Mouse (Mus musculus) MEL (cell line): ENCODE data around the gene Spsb1. TPM values are rescaled to one million over a fixed set of nuclear protein-coding genes. Genes with fewer than 3 reads are reported as not detected.

Experiments
- DNase-seq: peaks from one replicate; pipeline ENCODE4 v3.0.0; 2011; ENCODE audit warnings: low read depth, low spot score
- H3K27ac ChIP-seq: 2 replicates; pipeline ENCODE4 v1.5.1; 2012; ENCODE audit warnings: low read depth, mild to moderate bottlenecking, control low read depth, low read length, moderate library complexity; ENCODE audit not compliant: control insufficient read depth
- H3K27me3 ChIP-seq, 2 experiments: fragments of 150-350 bp in 1 of 2; sonication (generic) in 1 of 2; 2 replicates each; pipeline ENCODE4 v1.6.1; 2012; ENCODE audit warnings: low read length in 2 of 2, mild to moderate bottlenecking in 2 of 2, improper control_type of control experiment in 1 of 2, moderate library complexity in 1 of 2; ENCODE audit not compliant: insufficient read depth in 2 of 2, control insufficient read depth in 1 of 2
- H3K36me3 ChIP-seq, 2 experiments: 2 replicates each; pipeline ENCODE4 v1.6.1; 2012 to 2014; ENCODE audit warnings: low read length in 2 of 2, improper control_type of control experiment in 1 of 2, inconsistent platforms in 1 of 2, mild to moderate bottlenecking in 1 of 2; ENCODE audit not compliant: insufficient read depth in 2 of 2, control insufficient read depth in 1 of 2
- H3K4me1 ChIP-seq, 2 experiments: fragments of 150-350 bp in 1 of 2; sonication (generic) in 1 of 2; 2 replicates each; pipeline ENCODE4 v1.6.1; 2012; ENCODE audit warnings: low read length in 2 of 2, improper control_type of control experiment in 1 of 2, mild to moderate bottlenecking in 1 of 2; ENCODE audit not compliant: insufficient read depth in 2 of 2, control insufficient read depth in 1 of 2
- H3K4me3 ChIP-seq, 2 experiments: fragments of 150-350 bp in 1 of 2; sonication (generic) in 1 of 2; 2 replicates each; pipeline ENCODE4 v1.5.1; 2012; ENCODE audit warnings: low read depth in 2 of 2, low read length in 2 of 2, mild to moderate bottlenecking in 2 of 2, moderate library complexity in 2 of 2, control low read depth in 1 of 2, improper control_type of control experiment in 1 of 2; ENCODE audit not compliant: control insufficient read depth in 1 of 2, insufficient read depth in 1 of 2
- H3K79me2 ChIP-seq: 2 replicates; pipeline ENCODE4 v1.6.1; 2012; ENCODE audit warnings: mild to moderate bottlenecking, low read length, moderate library complexity; ENCODE audit not compliant: control insufficient read depth, poor library complexity, insufficient read depth
- H3K9ac ChIP-seq: 2 replicates; pipeline ENCODE4 v1.6.1; 2012; ENCODE audit warnings: low read depth, mild to moderate bottlenecking, control low read depth, low read length, moderate library complexity; ENCODE audit not compliant: control insufficient read depth, poor library complexity, severe bottlenecking
- H3K9me3 ChIP-seq: fragments of 150-350 bp; sonication (generic); replicated peaks from 2 replicates; pipeline ENCODE4 v1.6.1; 2012; ENCODE audit warnings: mild to moderate bottlenecking, low read length, improper control_type of control experiment, moderate library complexity; ENCODE audit not compliant: insufficient read depth
- CHD1 ChIP-seq: IDR thresholded peaks from 2 replicates; pipeline ENCODE4 v1.6.1; 2012; ENCODE audit warnings: low read depth, mild to moderate bottlenecking, inconsistent platforms, low read length, improper control_type of control experiment
- ELF1 ChIP-seq: IDR thresholded peaks from 2 replicates; pipeline ENCODE4 v1.6.1; 2014; ENCODE audit warnings: low read depth, mild to moderate bottlenecking, inconsistent platforms, low read length, improper control_type of control experiment, moderate library complexity
- EP300 ChIP-seq, 2 experiments: IDR thresholded peaks; 2 replicates each; pipeline ENCODE4 v1.6.1; 2011; ENCODE audit warnings: improper control_type of control experiment in 2 of 2, low read length in 2 of 2, low read depth in 1 of 2, mild to moderate bottlenecking in 1 of 2
- ETS1 ChIP-seq: IDR thresholded peaks from 2 replicates; pipeline ENCODE4 v1.6.1; 2012; ENCODE audit warnings: low read depth, mild to moderate bottlenecking, inconsistent platforms, low read length, improper control_type of control experiment, moderate library complexity
- GABPA ChIP-seq: IDR thresholded peaks from 2 replicates; pipeline ENCODE4 v1.6.1; 2012; ENCODE audit warnings: low read depth, mild to moderate bottlenecking, inconsistent platforms, low read length, improper control_type of control experiment, moderate library complexity
- GATA1 ChIP-seq: IDR thresholded peaks from 2 replicates; pipeline ENCODE4 v1.6.1; 2011; ENCODE audit warnings: low read depth, low read length, improper control_type of control experiment
- HCFC1 ChIP-seq: IDR thresholded peaks from 2 replicates; pipeline ENCODE4 v1.6.1; 2012; ENCODE audit warnings: low read depth, mild to moderate bottlenecking, inconsistent platforms, low read length, improper control_type of control experiment, moderate library complexity
- MAZ ChIP-seq: IDR thresholded peaks from 2 replicates; pipeline ENCODE4 v1.6.1; 2012; ENCODE audit warnings: low read depth, mild to moderate bottlenecking, inconsistent platforms, low read length, improper control_type of control experiment
- MYC ChIP-seq: IDR thresholded peaks from 2 replicates; pipeline ENCODE4 v1.6.1; 2011; ENCODE audit warnings: low read depth, mild to moderate bottlenecking, low read length, improper control_type of control experiment, moderate library complexity
- NELFE ChIP-seq: IDR thresholded peaks from 2 replicates; pipeline ENCODE4 v1.6.1; 2011; ENCODE audit warnings: low read depth, low read length, improper control_type of control experiment
- NRF1 ChIP-seq: IDR thresholded peaks from 2 replicates; pipeline ENCODE4 v1.6.1; 2014; ENCODE audit warnings: low read depth, mild to moderate bottlenecking, inconsistent platforms, low read length, improper control_type of control experiment, moderate library complexity; ENCODE audit not compliant: poor library complexity, insufficient read depth, severe bottlenecking
- POLR2AphosphoS5 ChIP-seq: IDR thresholded peaks from 2 replicates; pipeline ENCODE4 v1.6.1; 2012; ENCODE audit warnings: low read depth, borderline replicate concordance, mild to moderate bottlenecking, inconsistent platforms, low read length, moderate library complexity, mixed read lengths
- RAD21 ChIP-seq: IDR thresholded peaks from 2 replicates; pipeline ENCODE4 v1.6.1; 2011; ENCODE audit warnings: mild to moderate bottlenecking, low read depth, low read length, improper control_type of control experiment
- RCOR1 ChIP-seq: IDR thresholded peaks from 2 replicates; pipeline ENCODE4 v1.6.1; 2012; ENCODE audit warnings: low read depth, mild to moderate bottlenecking, inconsistent platforms, low read length, improper control_type of control experiment
- SIN3A ChIP-seq: IDR thresholded peaks from 2 replicates; pipeline ENCODE4 v1.6.1; 2012; ENCODE audit warnings: low read length, improper control_type of control experiment, inconsistent platforms
- SMC3 ChIP-seq: IDR thresholded peaks from 2 replicates; pipeline ENCODE4 v1.6.1; 2011; ENCODE audit warnings: low read depth, low read length, improper control_type of control experiment
- TAL1 ChIP-seq: IDR thresholded peaks from 2 replicates; pipeline ENCODE4 v1.6.1; 2012; ENCODE audit warnings: mild to moderate bottlenecking, inconsistent platforms, low read length, moderate library complexity, mixed read lengths
- UBTF ChIP-seq: IDR thresholded peaks from 2 replicates; pipeline ENCODE4 v1.6.1; 2012; ENCODE audit warnings: low read depth, mild to moderate bottlenecking, inconsistent platforms, low read length, improper control_type of control experiment, moderate library complexity, borderline replicate concordance; ENCODE audit not compliant: insufficient read depth
- ZKSCAN1 ChIP-seq: IDR thresholded peaks from 2 replicates; pipeline ENCODE4 v1.6.1; 2012; ENCODE audit warnings: low read depth, mild to moderate bottlenecking, inconsistent platforms, low read length, improper control_type of control experiment, moderate library complexity
- polyA plus RNA-seq, 2 experiments: library from polyadenylated mRNA; stranded (reverse) in 1 of 2; unstranded in 1 of 2; fragments of >175 nt in 1 of 2; fragments of >200 nt in 1 of 2; gene quantifications; 2 replicates each; pipeline versions ENCODE4 v1.2.1 to v1.2.4; 2012; ENCODE audit warnings: low replicate concordance in 2 of 2, low read depth in 1 of 2; ENCODE audit not compliant: insufficient read length in 2 of 2, insufficient read depth in 1 of 2, missing spikeins in 1 of 2
- total RNA-seq: library from RNA; depleted of rRNA; stranded (reverse); fragments of 300-350 nt; gene quantifications from 2 replicates; pipeline ENCODE4 v1.2.3, GENCODE M21; 2012

The Spsb1 gene
- total and polyA plus RNA-seq, 3 experiments = 0.12 to 0.25 TPM; not detected in 1

DNA sequence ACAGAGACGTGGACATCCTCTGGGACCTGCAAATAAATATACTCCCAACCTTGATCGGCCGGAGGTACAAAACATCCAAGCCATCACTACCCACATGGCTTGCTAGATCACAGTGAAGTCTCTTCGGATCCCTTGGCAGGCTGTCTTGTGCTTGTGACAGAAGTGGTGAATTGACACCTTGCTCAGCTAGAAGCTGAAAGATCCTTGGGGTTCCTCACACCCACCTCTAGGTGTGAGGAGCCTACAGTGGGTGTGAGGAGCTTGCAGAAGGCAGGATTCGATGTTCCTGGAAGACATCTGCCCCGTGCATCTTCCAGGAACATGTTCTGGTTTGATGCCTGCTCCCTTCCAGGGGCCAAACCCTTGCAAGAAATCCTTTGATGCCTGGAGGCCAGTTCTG lies 22.3 kb upstream of the Spsb1 start:
- Histone ChIP-seq H3K27me3 (no peaks in the 10 kb centered on the region), H3K9me3 (no peaks in the 10 kb centered on the region), H3K9ac (no peak overlapping the region), H3K4me3 (no peak overlapping the region), H3K36me3 (0 out of 4 replicates have a peak, but pooled peaks cover 0 to 2% of the 10 kb centered on the region in 2 experiments), H3K4me1 (peaks cover 0 to 5% of the 10 kb centered on the region in 2 experiments; a peak in 2 of 4 replicates), H3K27ac (no peak overlapping the region), H3K79me2 (no peaks in the 10 kb centered on the region)
- DNase-seq = no peak
- TF ChIP-seq HCFC1 = no peak
- TF ChIP-seq GABPA = no peak
- no peak for TF ChIP-seq RAD21
- TF ChIP-seq TAL1 = no peak
- no peak for TF ChIP-seq POLR2AphosphoS5
- TF ChIP-seq CHD1 = no peak
- no peak for TF ChIP-seq SMC3
- TF ChIP-seq ZKSCAN1 = no peak
- TF ChIP-seq EP300 (IDR thresholded peaks at IDR 0.05; ENCODE audit: low read depth in 1 of 2, low read length in 2 of 2) = no peak
- no peak for TF ChIP-seq MYC
- TF ChIP-seq MAZ = no peak
- TF ChIP-seq NELFE = no peak
- no peak for TF ChIP-seq ELF1
- TF ChIP-seq ETS1 = no peak
- no peak for TF ChIP-seq UBTF
- TF ChIP-seq SIN3A = no peak
- no peak for TF ChIP-seq RCOR1

GRCm38 (mm10) chr4:149975730-149976254 lies 20.9 kb upstream of the Spsb1 start:
- H3K79me2 ChIP-seq = no peaks in the 10 kb centered on the region
- H3K27me3 ChIP-seq = no peaks in the 10 kb centered on the region
- peaks cover 0 to 5% of the 10 kb centered on the region in 2 experiments; a peak in 2 of 4 replicates for H3K4me1 ChIP-seq
- H3K36me3 ChIP-seq = 0 out of 4 replicates have a peak, but pooled peaks cover 0 to 2% of the 10 kb centered on the region in 2 experiments
- no peak overlapping the region for H3K9ac ChIP-seq
- no peak for DNase-seq
- H3K4me3 ChIP-seq = no peak overlapping the region
- H3K9me3 ChIP-seq = no peaks in the 10 kb centered on the region
- no peak for TF ChIP-seq NRF1
- no peak for TF ChIP-seq GATA1
- no peak overlapping the region for H3K27ac ChIP-seq
